Mouse (Mus musculus): Measurements from ENCODE around the gene Fgg.

Gene Fgg

GRCm38 (mm10) chr3:83027546-83028251, 20.2 kb downstream of the Fgg start:
- no peak for DNase-seq

GRCm38 (mm10) chr3:83030331-83030730, 22.8 kb downstream of the Fgg start:
- DNase-seq = no peak

- no peak for DNase-seq
Measured at GRCm38 (mm10) chr3:83032746-83033308, 25.3 kb downstream of the Fgg start.

- DNase-seq = no peak
Measured at GRCm38 (mm10) chr3:83033801-83034200, 26.3 kb downstream of the Fgg start.

GRCm38 (mm10) chr3:83038865-83039264, 31.3 kb downstream of the Fgg start:
- no peak for DNase-seq

- no peak for DNase-seq
Measured at GRCm38 (mm10) chr3:83039666-83040065, 32.1 kb downstream of the Fgg start.

- DNase-seq = no peak
Measured at GRCm38 (mm10) chr3:83042451-83042850, 34.9 kb downstream of the Fgg start.

- DNase-seq = no peak
Measured at GRCm38 (mm10) chr3:83046649-83047048, 39.1 kb downstream of the Fgg start.

GRCm38 (mm10) chr3:83049680-83050079, 42.2 kb downstream of the Fgg start, which contains the start of gene Fgb:
TSS of gene Fgb (minus strand) at chr3:83049863.
- DNase-seq = no peak

GRCm38 (mm10) chr3:83050661-83051060, 43.1 kb downstream of the Fgg start:
- DNase-seq = no peak

- no peak for DNase-seq
Measured at GRCm38 (mm10) chr3:83052102-83052501, 44.6 kb downstream of the Fgg start.

- DNase-seq = no peak
Measured at GRCm38 (mm10) chr3:83053126-83053525, 45.6 kb downstream of the Fgg start.

- DNase-seq = peak; percentile 20
Measured at GRCm38 (mm10) chr3:83053758-83054157, 46.2 kb downstream of the Fgg start.

GRCm38 (mm10) chr3:83054759-83055158, 47.2 kb downstream of the Fgg start:
- DNase-seq = no peak

- DNase-seq = peak; percentile 99
Measured at GRCm38 (mm10) chr3:83055281-83056038, 47.9 kb downstream of the Fgg start, which contains the start of gene Plrg1. TSS of gene Plrg1 (plus strand) at chr3:83055522.

- DNase-seq = no peak
Measured at GRCm38 (mm10) chr3:83057046-83057445, 49.5 kb downstream of the Fgg start.

All from cerebellum, adult 8-10 months (tissue).